Mouse (Mus musculus): Measurements from ENCODE around the gene Slc27a2. TPM values are rescaled to one million over a fixed set of nuclear protein-coding genes. Genes with fewer than 3 reads are reported as not detected.

Slc27a2 gene
- polyA plus RNA-seq, 1 experiment = not detected

- Histone ChIP-seq H3K4me3 (ENCODE audit: insufficient read depth, low read depth, low read length) (no peak overlapping the region), H3K4me1 (ENCODE audit: control insufficient read depth, insufficient read depth, low read length) (peaks cover 9% of the 10 kb centered on the region), H3K27ac (ENCODE audit: insufficient read depth, low read depth, low read length) (no peak overlapping the region)
- WGBS = 96% methylated on average over 7 of the region's 7 CpGs
- TF ChIP-seq POLR2A (IDR thresholded peaks at IDR 0.05; ENCODE audit: insufficient read depth, low read depth, low read length) (no peak), CTCF (IDR thresholded peaks at IDR 0.05; ENCODE audit: insufficient read depth, low read depth, low read length) (no peak)
Observed at GRCm38 (mm10) chr2:126596347-126597072, 44.3 kb downstream of the Slc27a2 start.

GRCm38 (mm10) chr2:126597279-126598241, 45.4 kb downstream of the Slc27a2 start:
- no peak for TF ChIP-seq POLR2A (IDR thresholded peaks at IDR 0.05; ENCODE audit: insufficient read depth, low read depth, low read length)
- no peak for TF ChIP-seq CTCF (IDR thresholded peaks at IDR 0.05; ENCODE audit: insufficient read depth, low read depth, low read length)
- Histone ChIP-seq H3K4me1 (ENCODE audit: control insufficient read depth, insufficient read depth, low read length) (peaks cover 9% of the 10 kb centered on the region), H3K27ac (ENCODE audit: insufficient read depth, low read depth, low read length) (no peak overlapping the region), H3K4me3 (ENCODE audit: insufficient read depth, low read depth, low read length) (no peak overlapping the region)
- 74% methylated on average over 20 of the region's 20 CpGs for WGBS

- WGBS = 55% methylated on average over 2 of the region's 2 CpGs
- no peak for TF ChIP-seq CTCF (IDR thresholded peaks at IDR 0.05; ENCODE audit: insufficient read depth, low read depth, low read length)
- TF ChIP-seq POLR2A (IDR thresholded peaks at IDR 0.05; ENCODE audit: insufficient read depth, low read depth, low read length) = no peak
- no peak overlapping the region for H3K27ac ChIP-seq (ENCODE audit: insufficient read depth, low read depth, low read length)
Observed at GRCm38 (mm10) chr2:126598359-126598758, 46.2 kb downstream of the Slc27a2 start.

GRCm38 (mm10) chr2:126599005-126599404, 46.8 kb downstream of the Slc27a2 start:
- no peak for TF ChIP-seq CTCF (IDR thresholded peaks at IDR 0.05; ENCODE audit: insufficient read depth, low read depth, low read length)
- TF ChIP-seq POLR2A (IDR thresholded peaks at IDR 0.05; ENCODE audit: insufficient read depth, low read depth, low read length) = no peak
- H3K4me1 ChIP-seq (ENCODE audit: control insufficient read depth, insufficient read depth, low read length) = peaks cover 8% of the 10 kb centered on the region
- H3K4me3 ChIP-seq (ENCODE audit: insufficient read depth, low read depth, low read length) = no peak overlapping the region
- no peak overlapping the region for H3K27ac ChIP-seq (ENCODE audit: insufficient read depth, low read depth, low read length)
- WGBS = 14% methylated on average over 3 of the region's 3 CpGs

More at GRCm38 (mm10) chr2:126598359-126598758, 46.2 kb downstream of the Slc27a2 start:
- Histone ChIP-seq H3K4me1 (ENCODE audit: control insufficient read depth, insufficient read depth, low read length) (peaks cover 9% of the 10 kb centered on the region), H3K4me3 (ENCODE audit: insufficient read depth, low read depth, low read length) (no peak overlapping the region)

- H3K4me1 ChIP-seq (ENCODE audit: control insufficient read depth, insufficient read depth, low read length) = 0 out of 2 replicates have a peak, but pooled peaks cover 4% of the 10 kb centered on the region
- 79% methylated on average over 14 of the region's 14 CpGs for WGBS
- H3K27ac ChIP-seq (ENCODE audit: insufficient read depth, low read depth, low read length) = no peak overlapping the region
- no peak overlapping the region for H3K4me3 ChIP-seq (ENCODE audit: insufficient read depth, low read depth, low read length)
- no peak for TF ChIP-seq POLR2A (IDR thresholded peaks at IDR 0.05; ENCODE audit: insufficient read depth, low read depth, low read length)
- no peak for TF ChIP-seq CTCF (IDR thresholded peaks at IDR 0.05; ENCODE audit: insufficient read depth, low read depth, low read length)
Observed at GRCm38 (mm10) chr2:126600533-126600932, 48.3 kb downstream of the Slc27a2 start.

GRCm38 (mm10) chr2:126601918-126602600, 49.9 kb downstream of the Slc27a2 start:
- WGBS = 91% methylated on average over 14 of the region's 14 CpGs
- Histone ChIP-seq H3K27ac (ENCODE audit: insufficient read depth, low read depth, low read length) (no peak overlapping the region), H3K4me1 (ENCODE audit: control insufficient read depth, insufficient read depth, low read length) (peaks cover 11% of the 10 kb centered on the region), H3K4me3 (ENCODE audit: insufficient read depth, low read depth, low read length) (no peak overlapping the region)
- TF ChIP-seq CTCF (IDR thresholded peaks at IDR 0.05; ENCODE audit: insufficient read depth, low read depth, low read length) (no peak), POLR2A (IDR thresholded peaks at IDR 0.05; ENCODE audit: insufficient read depth, low read depth, low read length) (no peak)

- H3K27ac ChIP-seq (ENCODE audit: insufficient read depth, low read depth, low read length) = no peak overlapping the region
- H3K4me1 ChIP-seq (ENCODE audit: control insufficient read depth, insufficient read depth, low read length) = peaks cover 11% of the 10 kb centered on the region
- 67% methylated on average over 15 of the region's 15 CpGs for WGBS
- no peak overlapping the region for H3K4me3 ChIP-seq (ENCODE audit: insufficient read depth, low read depth, low read length)
- TF ChIP-seq CTCF (IDR thresholded peaks at IDR 0.05; ENCODE audit: insufficient read depth, low read depth, low read length) = no peak
- no peak for TF ChIP-seq POLR2A (IDR thresholded peaks at IDR 0.05; ENCODE audit: insufficient read depth, low read depth, low read length)
Observed at GRCm38 (mm10) chr2:126606061-126606687, 54.0 kb downstream of the Slc27a2 start.

GRCm38 (mm10) chr2:126606688-126607062, 54.5 kb downstream of the Slc27a2 start:
- 48% methylated on average over 4 of the region's 4 CpGs for WGBS
- H3K27ac ChIP-seq (ENCODE audit: insufficient read depth, low read depth, low read length) = no peak overlapping the region
- TF ChIP-seq CTCF (IDR thresholded peaks at IDR 0.05; ENCODE audit: insufficient read depth, low read depth, low read length) = no peak
- no peak for TF ChIP-seq POLR2A (IDR thresholded peaks at IDR 0.05; ENCODE audit: insufficient read depth, low read depth, low read length)
- no peak overlapping the region for H3K4me3 ChIP-seq (ENCODE audit: insufficient read depth, low read depth, low read length)
- H3K4me1 ChIP-seq (ENCODE audit: control insufficient read depth, insufficient read depth, low read length) = peaks cover 11% of the 10 kb centered on the region
